Comparison of ENCODE assay signal across 8 mouse cellular contexts in genomic region chr4:99121123-99121755, GRCm38 (mm10). TPM values are rescaled to one million over a fixed set of nuclear protein-coding genes. Genes with fewer than 3 reads are reported as not detected.
DNase-seq lines count a peak whose midpoint lies in the region; ATAC-seq and TF ChIP-seq lines count a peak whose summit lies in the region.

No protein-coding gene starts in this region.

- H3K4me2 ChIP-seq in kidney, embryonic 15.5 days: peak overlapping the region; percentile 83
- H3K4me2 ChIP-seq in hindbrain, embryonic 11.5 days (replicated peaks; ENCODE audit: low read depth, low read length): peak overlapping the region; percentile 65
- H3K4me2 ChIP-seq in midbrain, embryonic 14.5 days (ENCODE audit: low read length): peak overlapping the region; percentile 76

- H3K36me3 ChIP-seq in kidney, embryonic 15.5 days: no peaks in the 10 kb centered on the region
- H3K36me3 ChIP-seq in hindbrain, embryonic 11.5 days (ENCODE audit: control insufficient read depth, insufficient read depth, low read length): no peaks in the 10 kb centered on the region
- no peaks in the 10 kb centered on the region for H3K36me3 ChIP-seq in midbrain, embryonic 14.5 days (ENCODE audit: control insufficient read depth, insufficient read depth, low read length)

- 3% methylated on average over 17 of the region's 17 CpGs for WGBS in kidney, embryonic 15.5 days
- WGBS in bone marrow, adult 2 months: 11% methylated on average over 17 of the region's 17 CpGs
- WGBS in hindbrain, embryonic 11.5 days: 4% methylated on average over 17 of the region's 17 CpGs
- WGBS in midbrain, embryonic 14.5 days: 1% methylated on average over 17 of the region's 17 CpGs

- peaks cover 36% of the 10 kb centered on the region for H3K4me1 ChIP-seq in kidney, embryonic 15.5 days
- no peaks in the 10 kb centered on the region for H3K4me1 ChIP-seq in bone marrow, adult 2 months (ENCODE audit: control insufficient read depth, insufficient read depth, low read length)
- peaks cover 5% of the 10 kb centered on the region for H3K4me1 ChIP-seq in hindbrain, embryonic 11.5 days (replicated peaks; ENCODE audit: control insufficient read depth, insufficient read depth, low read length)
- peaks cover 33% of the 10 kb centered on the region for H3K4me1 ChIP-seq in midbrain, embryonic 14.5 days (ENCODE audit: control insufficient read depth, insufficient read depth, low read length)

- TF ChIP-seq POLR2A in bone marrow, adult 2 months (IDR thresholded peaks at IDR 0.05; ENCODE audit: borderline replicate concordance, control insufficient read depth, low read depth, low read length): no peak

- no peak for DNase-seq in kidney, adult 9 months
- DNase-seq in hindbrain, embryonic 11.5 days (ENCODE audit: low spot score): no peak
- DNase-seq in midbrain, embryonic 14.5 days: peak; percentile 64
- no peak for DNase-seq in frontal cortex, postnatal 25 days (ENCODE audit: low spot score in 2 of 2)

- H3K4me3 ChIP-seq in kidney, embryonic 15.5 days (replicated peaks): peak overlapping the region; percentile 93
- peak overlapping the region; percentile 66 for H3K4me3 ChIP-seq in bone marrow, adult 2 months (replicated peaks; ENCODE audit: control insufficient read depth, low read depth, low read length)
- H3K4me3 ChIP-seq in hindbrain, embryonic 11.5 days (ENCODE audit: low read depth, low read length): peak overlapping the region; percentile 96
- peak overlapping the region; percentile 98 for H3K4me3 ChIP-seq in midbrain, embryonic 14.5 days (replicated peaks; ENCODE audit: low read depth, low read length)

- ATAC-seq in kidney, embryonic 15.5 days (replicated peaks; ENCODE audit: low FRiP score): peak; percentile 55
- ATAC-seq in hindbrain, embryonic 11.5 days (ENCODE audit: low FRiP score): no peak
- peak; percentile 25; the same call in 1 of the 2 replicates for ATAC-seq in midbrain, embryonic 14.5 days (ENCODE audit: low FRiP score, low TSS enrichment)
- ATAC-seq in cerebellum, adult (ENCODE audit: insufficient number of reproducible peaks, low FRiP score, low TSS enrichment): no peak
- ATAC-seq in activated CD4-positive, CD25-positive, alpha-beta regulatory T cell, adult 4 months: no peak

- no peaks in the 10 kb centered on the region for H3K27me3 ChIP-seq in kidney, embryonic 15.5 days
- H3K27me3 ChIP-seq in hindbrain, embryonic 11.5 days (ENCODE audit: control insufficient read depth, insufficient read depth, low read length): no peaks in the 10 kb centered on the region
- no peaks in the 10 kb centered on the region for H3K27me3 ChIP-seq in midbrain, embryonic 14.5 days (ENCODE audit: control insufficient read depth, insufficient read depth, low read length)

- peak overlapping the region; percentile 95 for H3K9ac ChIP-seq in kidney, embryonic 15.5 days
- H3K9ac ChIP-seq in hindbrain, embryonic 11.5 days (ENCODE audit: low read depth, low read length): peak overlapping the region; percentile 97
- peak overlapping the region; percentile 99 for H3K9ac ChIP-seq in midbrain, embryonic 14.5 days (replicated peaks; ENCODE audit: low read length)

- no peak for TF ChIP-seq CTCF in bone marrow, adult 2 months (IDR thresholded peaks at IDR 0.05; ENCODE audit: control insufficient read depth, insufficient read depth, low read length)

- no peaks in the 10 kb centered on the region for H3K9me3 ChIP-seq in kidney, embryonic 15.5 days (replicated peaks)
- H3K9me3 ChIP-seq in hindbrain, embryonic 11.5 days (ENCODE audit: control insufficient read depth, low read length): no peaks in the 10 kb centered on the region
- no peaks in the 10 kb centered on the region for H3K9me3 ChIP-seq in midbrain, embryonic 14.5 days (ENCODE audit: control insufficient read depth, low read length)

- H3K27ac ChIP-seq in kidney, embryonic 15.5 days: peak overlapping the region; percentile 85
- H3K27ac ChIP-seq in bone marrow, adult 2 months (ENCODE audit: control insufficient read depth, insufficient read depth, low read depth, low read length, poor library complexity): no peak overlapping the region; the same call in 1 of the 2 replicates
- H3K27ac ChIP-seq in hindbrain, embryonic 11.5 days (ENCODE audit: low read depth, low read length): peak overlapping the region; percentile 52; the same call in 1 of the 2 replicates
- H3K27ac ChIP-seq in midbrain, embryonic 14.5 days (replicated peaks; ENCODE audit: low read depth, low read length): peak overlapping the region; percentile 96

RNA-seq across cellular contexts. Expression of gene Dock7, which starts 0.5 kb away (rescaled TPM):
- 55.4 and 60.1 TPM in 2 replicates for polyA plus RNA-seq in kidney, embryonic 15.5 days (2015; fragmentation: Nextera tagmentation; extraction: Ambion mirVana)
- 2.8 and 7.0 TPM in 2 replicates for polyA plus RNA-seq in bone marrow, adult 2 months (2011; ENCODE audit: insufficient read depth, insufficient read length, low replicate concordance, missing spikeins)
- polyA plus RNA-seq in hindbrain, embryonic 11.5 days (2014; fragmentation: Nextera tagmentation; extraction: Ambion mirVana): 104 and 110 TPM in 2 replicates
- 78.5 and 115 TPM in 2 replicates for polyA plus RNA-seq in midbrain, embryonic 14.5 days (2014; fragmentation: Nextera tagmentation; extraction: Ambion mirVana)
- 1 to 10 TPM in 1 of 2 experiments, not detected in 1; 1.2 TPM for polyA plus RNA-seq in activated CD4-positive, CD25-positive, alpha-beta regulatory T cell, adult 4 months (2017; shearing (Covaris generic))

Comparison
In these comparisons a context has a peak if more than half of its experiments do, and no peak if none do; other contexts are left out.
1. ATAC-seq: peak in kidney, embryonic 15.5 days (single experiment) and midbrain, embryonic 14.5 days (single experiment); none in hindbrain, embryonic 11.5 days (single experiment), cerebellum, adult (single experiment) and activated CD4-positive, CD25-positive, alpha-beta regulatory T cell, adult 4 months (single experiment).
2. Peak in every context shown above with its lines, with median percentiles within 50 percentile points of each other: H3K4me2 ChIP-seq, H3K4me3 ChIP-seq and H3K9ac ChIP-seq.